Mouse (Mus musculus): ENCODE measurements around the gene Wdr26. TPM values are rescaled to one million over a fixed set of nuclear protein-coding genes. Genes with fewer than 3 reads are reported as not detected.

The Wdr26 gene
- total RNA-seq, 2 experiments from 2014 or later: 118 to 125 TPM

GRCm38 (mm10) chr1:181241185-181241584 is 29.4 kb upstream of the Wdr26 start:
- no peak for DNase-seq (ENCODE audit: low spot score in 2 of 2)

- DNase-seq (ENCODE audit: low spot score in 2 of 2): no peak
Measured at GRCm38 (mm10) chr1:181237332-181237731, 25.5 kb upstream of the Wdr26 start.

GRCm38 (mm10) chr1:181234326-181235035 is 22.7 kb upstream of the Wdr26 start:
- peak in 1 of 2 experiments; percentile 53 for DNase-seq (ENCODE audit: low spot score in 2 of 2)

GRCm38 (mm10) chr1:181233734-181234133 is 21.9 kb upstream of the Wdr26 start:
- no peak for DNase-seq (ENCODE audit: low spot score in 2 of 2)

- peak; percentile 63 to 87 for DNase-seq (ENCODE audit: low spot score in 2 of 2)
Measured at GRCm38 (mm10) chr1:181232307-181233027, 20.7 kb upstream of the Wdr26 start.

GRCm38 (mm10) chr1:181231821-181232220 is 20.0 kb upstream of the Wdr26 start:
- DNase-seq (ENCODE audit: low spot score in 2 of 2): no peak

GRCm38 (mm10) chr1:181231262-181231661 is 19.5 kb upstream of the Wdr26 start:
- no peak for DNase-seq (ENCODE audit: low spot score in 2 of 2)

GRCm38 (mm10) chr1:181230731-181231148 is 18.9 kb upstream of the Wdr26 start:
- no peak for DNase-seq (ENCODE audit: low spot score in 2 of 2)

GRCm38 (mm10) chr1:181229046-181229445 is 17.2 kb upstream of the Wdr26 start:
- DNase-seq (ENCODE audit: low spot score in 2 of 2): no peak

- DNase-seq (ENCODE audit: low spot score in 2 of 2): no peak
Measured at GRCm38 (mm10) chr1:181228591-181228990, 16.8 kb upstream of the Wdr26 start.

- DNase-seq (ENCODE audit: low spot score in 2 of 2): no peak
Measured at GRCm38 (mm10) chr1:181227804-181228203, 16.0 kb upstream of the Wdr26 start.

- DNase-seq (ENCODE audit: low spot score in 2 of 2): no peak
Measured at GRCm38 (mm10) chr1:181226850-181227249, 15.0 kb upstream of the Wdr26 start.

- no peak for DNase-seq (ENCODE audit: low spot score in 2 of 2)
Measured at GRCm38 (mm10) chr1:181225281-181225680, 13.5 kb upstream of the Wdr26 start.

GRCm38 (mm10) chr1:181222041-181222440 is 10.2 kb upstream of the Wdr26 start:
- no peak for DNase-seq (ENCODE audit: low spot score in 2 of 2)

GRCm38 (mm10) chr1:181216315-181216714 is 4.5 kb upstream of the Wdr26 start:
- no peak for DNase-seq (ENCODE audit: low spot score in 2 of 2)

GRCm38 (mm10) chr1:181214296-181215035 is 2.7 kb upstream of the Wdr26 start:
- DNase-seq (ENCODE audit: low spot score in 2 of 2): no peak

GRCm38 (mm10) chr1:181211403-181211919 is 340 bp downstream of the Wdr26 start:
- DNase-seq (ENCODE audit: low spot score in 2 of 2): peak; percentile 43 to 48

GRCm38 (mm10) chr1:181210601-181211402 is 999 bp downstream of the Wdr26 start:
- DNase-seq (ENCODE audit: low spot score in 2 of 2): peak in 1 of 2 experiments; percentile 45

- no peak for DNase-seq (ENCODE audit: low spot score in 2 of 2)
Measured at GRCm38 (mm10) chr1:181210147-181210546, 1.7 kb downstream of the Wdr26 start.

- no peak for DNase-seq (ENCODE audit: low spot score in 2 of 2)
Measured at GRCm38 (mm10) chr1:181199446-181199845, 12.4 kb downstream of the Wdr26 start.

- DNase-seq (ENCODE audit: low spot score in 2 of 2): no peak
Measured at GRCm38 (mm10) chr1:181188925-181189324, 22.9 kb downstream of the Wdr26 start.

All from gastrocnemius, postnatal 4 days (tissue).